Mouse (Mus musculus) frontal cortex, postnatal 36 days (tissue): ENCODE results near the gene Tmem186.

Experiments used
- DNase-seq, 2 experiments: peaks; one replicate each; pipeline ENCODE4 v3.0.0; 2022; ENCODE audit warnings: low spot score in 2 of 2

Gene Tmem186

GRCm38 (mm10) chr16:8612214-8613005 lies 25.1 kb downstream of the Tmem186 start:
- no peak for DNase-seq

- no peak for DNase-seq
Measured at GRCm38 (mm10) chr16:8610397-8610796, 27.1 kb downstream of the Tmem186 start.

- no peak for DNase-seq
Measured at GRCm38 (mm10) chr16:8603789-8604188, 33.7 kb downstream of the Tmem186 start.

- no peak for DNase-seq
Measured at GRCm38 (mm10) chr16:8597516-8597915, 40.0 kb downstream of the Tmem186 start.

DNA sequence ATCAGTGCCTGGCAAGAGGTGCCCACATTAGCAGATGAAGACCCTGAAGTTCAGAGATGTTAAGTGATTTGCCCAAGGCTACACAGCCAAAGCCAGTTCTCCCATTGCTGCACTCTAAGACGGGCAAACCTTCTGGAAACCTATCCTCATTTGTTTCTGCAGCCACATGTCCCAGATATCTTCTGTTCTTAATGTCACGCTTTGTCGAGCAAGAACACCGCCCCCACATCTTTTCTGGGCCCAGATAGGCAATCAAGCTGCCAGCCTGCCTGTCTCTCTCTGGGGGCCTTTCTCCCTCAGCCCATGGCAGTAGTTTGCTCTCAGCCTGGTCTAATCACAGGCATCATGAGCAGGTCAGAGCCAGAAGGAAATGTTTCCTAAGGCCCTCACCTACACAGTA lies 41.2 kb downstream of the Tmem186 start:
- peak; percentile 15 to 20 for DNase-seq

DNA sequence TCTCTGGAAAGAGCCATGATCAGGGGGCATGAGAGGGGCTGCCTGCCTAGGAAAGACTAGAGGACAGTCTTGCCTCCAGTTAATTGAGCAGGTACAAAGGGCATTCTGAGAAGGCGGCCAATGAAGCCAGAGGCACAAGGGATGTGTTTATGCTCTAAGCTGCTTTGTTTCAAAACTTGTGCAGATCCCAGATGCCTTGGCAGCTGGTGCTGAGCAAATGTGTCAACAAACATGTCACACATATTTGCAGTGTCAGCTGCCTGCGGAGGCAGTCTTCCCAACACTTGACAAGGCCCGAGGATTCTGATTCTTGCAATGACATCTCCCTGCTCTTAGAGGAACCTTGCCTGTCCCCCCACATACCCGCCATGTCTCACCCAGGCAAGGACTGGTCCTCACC lies 42.1 kb downstream of the Tmem186 start:
- peak; percentile 51 to 81 for DNase-seq

- DNase-seq: no peak
Measured at GRCm38 (mm10) chr16:8585056-8585455, 52.5 kb downstream of the Tmem186 start.

DNA sequence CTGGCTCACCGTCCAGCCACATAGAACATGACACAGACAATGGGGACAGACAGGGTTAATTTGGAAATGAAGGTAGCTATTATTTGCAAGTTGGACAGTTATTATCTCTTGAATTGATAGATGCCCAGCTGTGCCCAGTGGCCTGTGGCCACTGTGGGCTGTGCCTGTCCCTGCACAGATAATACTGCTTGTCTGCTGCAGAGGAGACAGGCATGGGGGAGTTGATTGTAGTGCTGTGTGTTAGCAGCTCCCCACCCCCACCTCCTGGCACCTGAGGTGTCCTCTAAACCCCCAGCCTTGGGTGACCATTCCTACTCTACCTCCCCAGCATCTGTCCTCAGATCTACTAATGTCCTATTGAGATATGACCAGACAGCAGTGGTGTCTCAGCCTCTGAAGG lies 53.3 kb downstream of the Tmem186 start:
- no peak for DNase-seq
